Mouse (Mus musculus) cortical plate, adult 2 months (tissue): Measurements from ENCODE around the gene Ttll13.

Experiments used
- CTCF ChIP-seq: fragments of 200-500 bp; IDR thresholded peaks from 2 replicates; pipeline ENCODE4 v1.5.1; 2011; ENCODE audit warnings: mild to moderate bottlenecking, control low read depth, low read length; ENCODE audit not compliant: insufficient read depth; ENCODE audit errors: extremely low read depth
- POLR2A ChIP-seq: fragments of 200-500 bp; IDR thresholded peaks from 2 replicates; pipeline ENCODE4 v1.6.1; 2011; ENCODE audit warnings: mild to moderate bottlenecking, low read length, control low read depth; ENCODE audit not compliant: insufficient read depth; ENCODE audit errors: extremely low read depth

DNA sequence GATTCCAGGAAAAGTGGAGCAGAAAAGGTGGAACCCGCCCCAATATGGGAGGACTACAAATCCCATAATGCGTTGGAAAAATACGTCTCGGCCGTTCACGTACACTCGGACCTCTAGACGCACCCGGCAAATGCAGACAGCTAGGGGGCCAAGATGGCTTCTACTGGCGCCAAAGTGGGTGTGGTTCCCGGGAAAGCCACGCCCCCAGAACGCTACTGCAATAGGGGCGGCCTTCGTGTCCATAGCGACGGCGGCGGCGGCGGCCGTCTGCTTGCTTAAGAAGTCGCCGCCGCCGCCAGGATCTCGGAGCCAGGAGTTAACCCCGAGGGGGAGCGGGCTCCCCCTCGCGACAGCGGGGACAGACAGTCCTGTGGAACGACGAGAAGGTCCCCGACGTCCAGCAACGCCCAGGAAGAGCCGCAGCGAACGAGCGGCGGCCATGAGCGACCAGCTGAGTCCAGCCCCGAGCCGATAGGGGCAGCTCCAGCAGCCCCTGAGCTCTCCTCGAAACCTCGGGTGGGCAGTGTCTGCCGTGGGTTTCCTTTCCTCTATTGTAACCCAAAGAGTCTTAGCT, at the start of gene Ttll13:
- TF ChIP-seq CTCF (no peak), POLR2A (0 out of 2 replicates have a peak, but pooled peaks have one; percentile 48)
